Mouse (Mus musculus) erythroblast, adult 5-6 weeks (primary cell): ENCODE data around the gene Fbxl16. TPM values are rescaled to one million over a fixed set of nuclear protein-coding genes. Genes with fewer than 3 reads are reported as not detected.

ENCODE experiments used
- ATAC-seq: replicated peaks from 2 replicates; pipeline ENCODE4 v1.8.0; 2016; ENCODE audit warnings: moderate number of reproducible peaks, mild to moderate bottlenecking, moderate TSS enrichment, inconsistent platforms; ENCODE audit not compliant: poor library complexity, low FRiP score, severe bottlenecking
- total RNA-seq, 2 experiments: library from RNA; stranded (forward) in 1 of 2; stranded (reverse) in 1 of 2; fragments of 150-400 nt in 1 of 2; fragments of 200-764, 138-1000 nt in 1 of 2; gene quantifications; 2 replicates each; pipeline versions ENCODE4 v1.2.3 to v1.2.4; 2015 to 2017; ENCODE audit warnings: low replicate concordance in 2 of 2

The Fbxl16 gene
- total RNA-seq, 2 experiments from 2014 or later, result 0.17 TPM; not detected in 1

GRCm38 (mm10) chr17:25825984-25826570, 17.2 kb downstream of the Fbxl16 start:
- no peak for ATAC-seq

- no peak for ATAC-seq
These were observed 18.1 kb downstream of the Fbxl16 start for GRCm38 (mm10) chr17:25827011-25827410.

- ATAC-seq, result no peak
These were observed 18.8 kb downstream of the Fbxl16 start for GRCm38 (mm10) chr17:25827546-25828222.

GRCm38 (mm10) chr17:25828223-25828594, 19.3 kb downstream of the Fbxl16 start:
- ATAC-seq, result no peak

- peak; percentile 50 for ATAC-seq
These were observed 20.1 kb downstream of the Fbxl16 start, which contains the start of gene Jmjd8 for GRCm38 (mm10) chr17:25828712-25829557. Gene Jmjd8, plus strand, starts transcription at chr17:25828867.

GRCm38 (mm10) chr17:25829558-25830017, 20.7 kb downstream of the Fbxl16 start:
- ATAC-seq, result no peak

GRCm38 (mm10) chr17:25830200-25830753, 21.4 kb downstream of the Fbxl16 start:
- no peak for ATAC-seq

GRCm38 (mm10) chr17:25830806-25831431, 22.0 kb downstream of the Fbxl16 start:
- ATAC-seq, result no peak

GRCm38 (mm10) chr17:25831451-25832281, 22.8 kb downstream of the Fbxl16 start:
- ATAC-seq, result no peak

GRCm38 (mm10) chr17:25832436-25833290, 23.8 kb downstream of the Fbxl16 start:
- ATAC-seq, result peak; percentile 80

GRCm38 (mm10) chr17:25833291-25833663, 24.4 kb downstream of the Fbxl16 start, which contains the start of gene Stub1:
Gene Stub1, minus strand, starts transcription at chr17:25833404.
- ATAC-seq, result peak; percentile 62

GRCm38 (mm10) chr17:25833961-25834594, 25.2 kb downstream of the Fbxl16 start:
- ATAC-seq, result no peak

- ATAC-seq, result no peak
These were observed 25.8 kb downstream of the Fbxl16 start for GRCm38 (mm10) chr17:25834595-25835222.

- ATAC-seq, result no peak
These were observed 26.4 kb downstream of the Fbxl16 start for GRCm38 (mm10) chr17:25835301-25835700.

- ATAC-seq, result no peak
These were observed 26.9 kb downstream of the Fbxl16 start for GRCm38 (mm10) chr17:25835816-25836215.

- ATAC-seq, result no peak
These were observed 27.7 kb downstream of the Fbxl16 start for GRCm38 (mm10) chr17:25836397-25837075.

- ATAC-seq, result no peak
These were observed 28.2 kb downstream of the Fbxl16 start, which contains the start of gene Rhbdl1 for GRCm38 (mm10) chr17:25837076-25837410. Gene Rhbdl1, minus strand, starts transcription at chr17:25837295.
